Mouse (Mus musculus): ENCODE results near the gene Cd300e. TPM values are rescaled to one million over a fixed set of nuclear protein-coding genes. Genes with fewer than 3 reads are reported as not detected.

The Cd300e gene
- polyA plus RNA-seq, 1 experiment from 2014 or later, result not detected

DNA sequence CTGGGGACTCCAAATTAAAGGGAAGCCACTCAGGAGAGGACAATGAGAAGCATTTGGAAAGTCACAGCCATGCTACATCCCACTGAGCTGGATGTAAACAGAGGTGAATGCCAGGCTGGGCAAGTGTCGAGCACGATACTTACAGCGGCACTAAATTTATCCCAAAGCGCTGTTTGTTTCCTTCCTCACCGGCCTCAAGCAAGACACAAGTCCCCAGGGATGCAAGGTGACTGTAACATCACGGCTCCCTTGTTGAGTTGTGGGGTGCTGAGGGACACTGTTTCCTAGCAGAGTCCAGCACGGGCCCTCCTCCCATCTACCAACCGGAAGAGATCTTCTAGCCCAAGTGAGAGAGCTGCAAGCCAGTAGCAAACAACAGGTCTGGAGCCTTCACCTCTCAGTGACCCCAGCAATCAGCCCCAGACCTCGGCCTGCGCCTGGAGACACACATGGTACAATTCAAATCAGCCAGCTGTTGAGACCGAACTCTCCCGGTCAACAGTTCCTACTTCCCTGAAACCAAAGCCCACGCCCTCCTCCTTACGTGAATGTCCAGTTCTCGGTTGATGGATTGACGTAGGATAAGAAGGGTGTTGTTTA, 37.4 kb upstream of the Cd300e start:
- Histone ChIP-seq H3K36me3 (no peaks in the 10 kb centered on the region), H3K9me3 (no peaks in the 10 kb centered on the region), H3K27ac (replicated peaks) (no peak overlapping the region), H3K4me1 (replicated peaks) (no peaks in the 10 kb centered on the region), H3K9ac (no peak overlapping the region), H3K4me2 (no peak overlapping the region), H3K4me3 (no peak overlapping the region), H3K27me3 (no peaks in the 10 kb centered on the region)
- ATAC-seq (ENCODE audit: low FRiP score, low read depth), result no peak
- 67% methylated on average over 16 of the region's 16 CpGs for WGBS

DNA sequence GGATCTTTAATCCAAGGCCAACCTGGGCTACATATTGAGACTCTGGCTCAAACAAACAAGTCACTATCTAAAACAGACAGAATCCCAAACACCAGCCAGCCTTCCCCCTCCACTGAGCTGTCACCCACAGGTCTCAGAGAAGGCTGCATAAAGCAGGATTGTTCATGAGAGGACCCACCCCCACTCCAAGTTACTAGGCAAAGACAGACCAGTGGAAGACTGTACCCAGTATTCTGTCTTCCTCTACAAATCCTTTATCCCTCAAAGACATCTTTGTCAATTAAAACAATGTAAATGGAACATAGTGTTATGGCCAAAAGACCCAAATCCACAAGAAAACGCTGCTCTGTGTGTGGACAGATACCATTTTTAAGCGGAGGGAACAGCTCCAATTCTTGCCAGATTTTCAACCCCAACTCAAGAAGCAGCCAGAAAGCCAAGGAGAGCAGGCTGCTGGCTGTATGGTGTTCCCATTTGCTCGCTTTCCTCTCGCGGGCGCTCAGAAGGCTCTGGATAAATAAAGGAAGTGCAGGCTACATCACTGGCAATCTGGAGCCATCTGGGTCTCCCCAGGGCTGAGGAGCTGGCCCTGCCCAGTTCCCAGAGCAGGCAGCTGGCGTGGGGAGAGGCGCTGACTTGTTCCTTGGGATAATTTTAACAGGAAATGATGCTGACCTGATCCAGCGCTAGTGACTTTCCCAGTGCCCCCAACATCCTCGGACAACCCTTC, 36.4 kb upstream of the Cd300e start:
- WGBS, result 66% methylated on average over 10 of the region's 10 CpGs
- H3K9ac ChIP-seq, result no peak overlapping the region

DNA sequence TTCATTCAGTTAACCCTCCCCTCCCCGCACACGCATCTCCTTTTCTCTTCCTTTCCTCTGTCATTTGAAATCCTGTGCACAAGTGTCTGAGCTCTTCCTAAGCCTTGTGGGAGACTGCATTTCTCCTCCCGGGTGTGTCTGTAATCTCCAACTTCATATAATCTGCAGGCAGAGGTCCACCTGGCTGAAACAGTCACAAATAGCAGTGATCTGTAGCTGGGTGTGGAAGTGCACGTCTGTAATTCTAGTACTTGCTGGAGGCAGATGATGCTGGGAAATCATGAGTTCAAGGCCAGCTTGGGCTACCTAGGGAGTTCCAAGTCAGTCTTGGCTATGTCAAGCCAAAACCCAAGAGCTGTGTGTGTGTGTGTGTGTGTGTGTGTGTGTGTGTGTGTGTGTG, 30.2 kb upstream of the Cd300e start:
- no peak overlapping the region for H3K9ac ChIP-seq
- H3K4me2 ChIP-seq, result peak overlapping the region; percentile 59
- H3K36me3 ChIP-seq, result no peaks in the 10 kb centered on the region
- no peak overlapping the region for H3K27ac ChIP-seq (replicated peaks)
- H3K9me3 ChIP-seq, result no peaks in the 10 kb centered on the region
- no peak for ATAC-seq (ENCODE audit: low FRiP score, low read depth)
- peak overlapping the region; percentile 30; the same call in 1 of the 2 replicates for H3K4me3 ChIP-seq
- peaks cover 12% of the 10 kb centered on the region for H3K4me1 ChIP-seq (replicated peaks)
- 18% methylated on average over 4 of the region's 4 CpGs for WGBS
- H3K27me3 ChIP-seq, result peaks cover 31% of the 10 kb centered on the region

More for the DNA sequence above, 36.4 kb upstream of the Cd300e start:
- H3K4me1 ChIP-seq (replicated peaks), result no peaks in the 10 kb centered on the region
- ATAC-seq (ENCODE audit: low FRiP score, low read depth), result no peak
- H3K9me3 ChIP-seq, result no peaks in the 10 kb centered on the region
- no peaks in the 10 kb centered on the region for H3K36me3 ChIP-seq
- H3K27ac ChIP-seq (replicated peaks), result no peak overlapping the region
- H3K4me3 ChIP-seq, result no peak overlapping the region
- no peak overlapping the region for H3K4me2 ChIP-seq
- no peaks in the 10 kb centered on the region for H3K27me3 ChIP-seq

DNA sequence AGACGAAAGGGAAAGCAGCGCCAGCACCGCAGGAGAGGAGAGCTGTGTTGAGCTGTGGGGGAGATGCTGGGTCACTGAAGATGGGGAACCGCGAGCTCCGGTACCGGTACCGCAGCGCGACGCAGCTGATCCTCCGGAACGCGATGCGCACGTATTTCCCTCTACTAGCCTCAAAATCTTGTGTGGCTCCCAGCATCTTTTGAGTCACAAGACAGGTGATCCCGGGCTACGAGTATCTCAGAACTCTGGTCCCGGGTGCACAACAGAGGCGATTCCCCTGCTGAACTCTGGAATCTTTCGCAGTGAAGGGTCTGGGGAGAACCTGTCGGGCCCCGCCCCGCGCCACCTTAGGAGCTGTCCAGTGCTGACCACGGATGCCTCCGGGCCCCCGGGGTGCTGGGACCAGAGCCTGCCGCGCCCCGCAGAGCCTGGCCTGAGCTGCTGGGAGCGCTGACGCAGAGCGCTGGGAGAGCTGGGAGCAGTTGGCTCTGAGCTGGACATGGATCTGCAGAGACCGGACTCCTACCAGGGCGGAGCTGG, 29.5 kb upstream of the Cd300e start, which contains the start of gene Rab37:
Rab37 (plus strand) TSS at position 70 of the 540 bp plus-strand sequence.
- ATAC-seq (ENCODE audit: low FRiP score, low read depth), result no peak
- Histone ChIP-seq H3K27ac (replicated peaks) (no peak within 1 kb of the TSS), H3K9ac (peak within 1 kb of the TSS; percentile 23; the same call in 1 of the 2 replicates), H3K36me3 (no peaks in the 10 kb centered on the region), H3K9me3 (no peaks in the 10 kb centered on the region), H3K4me3 (peak within 1 kb of the TSS; percentile 30), H3K4me2 (peak within 1 kb of the TSS; percentile 59), H3K27me3 (peaks cover 31% of the 10 kb centered on the region), H3K4me1 (replicated peaks) (peaks cover 12% of the 10 kb centered on the region)
- whole genome bisulfite sequencing, result 3% methylated on average over 36 of the region's 36 CpGs

DNA sequence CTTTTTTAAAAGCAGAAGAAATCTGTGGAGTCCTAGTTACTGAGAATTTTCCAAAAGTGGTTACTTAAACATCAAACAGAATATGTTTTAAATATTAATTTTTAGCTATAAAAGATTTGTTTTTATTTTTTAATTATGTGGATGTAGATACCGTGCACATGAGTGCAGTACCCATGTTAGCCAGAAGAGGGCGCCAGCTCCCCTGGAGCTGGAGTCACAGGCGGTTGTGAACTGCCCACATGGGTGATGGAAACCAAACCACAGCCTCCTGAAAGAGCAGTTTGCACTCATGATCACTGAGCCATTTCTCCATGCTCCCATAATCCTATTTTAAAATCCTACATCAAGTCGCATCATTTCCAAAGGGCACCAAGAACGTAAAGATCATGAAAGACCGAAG, 27.9 kb upstream of the Cd300e start:
- H3K4me1 ChIP-seq (replicated peaks), result peaks cover 15% of the 10 kb centered on the region
- no peak overlapping the region for H3K4me2 ChIP-seq
- ATAC-seq (ENCODE audit: low FRiP score, low read depth), result no peak
- H3K27me3 ChIP-seq, result peaks cover 31% of the 10 kb centered on the region
- no peaks in the 10 kb centered on the region for H3K36me3 ChIP-seq
- 68% methylated on average over 6 of the region's 6 CpGs for WGBS
- H3K9ac ChIP-seq, result no peak overlapping the region
- H3K9me3 ChIP-seq, result no peaks in the 10 kb centered on the region
- H3K27ac ChIP-seq (replicated peaks), result no peak overlapping the region
- H3K4me3 ChIP-seq, result no peak overlapping the region

DNA sequence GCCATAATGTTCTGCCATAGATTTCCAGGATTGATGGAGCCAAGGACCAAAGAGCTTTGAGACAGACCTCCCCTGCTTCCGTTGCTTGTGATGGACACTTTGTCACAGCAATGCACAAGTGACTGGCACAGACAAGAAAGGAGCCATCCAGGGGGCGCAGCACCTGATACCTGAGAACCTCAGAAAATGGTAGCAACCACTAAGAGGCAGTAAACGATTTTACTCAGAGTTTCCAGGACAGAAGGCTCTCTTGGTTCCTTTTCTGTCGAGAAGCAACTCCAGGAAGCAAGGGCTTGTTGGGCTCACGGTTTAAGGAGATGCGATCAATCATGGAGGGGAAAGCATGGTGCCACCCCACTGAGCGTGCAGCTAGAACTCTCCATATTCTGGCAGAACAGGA, 24.2 kb upstream of the Cd300e start:
- no peaks in the 10 kb centered on the region for H3K9me3 ChIP-seq
- no peak overlapping the region for H3K9ac ChIP-seq
- H3K4me2 ChIP-seq, result no peak overlapping the region
- no peak for ATAC-seq (ENCODE audit: low FRiP score, low read depth)
- H3K27ac ChIP-seq (replicated peaks), result no peak overlapping the region
- peaks cover 17% of the 10 kb centered on the region for H3K4me1 ChIP-seq (replicated peaks)
- 71% methylated on average over 7 of the region's 7 CpGs for WGBS
- H3K4me3 ChIP-seq, result no peak overlapping the region
- H3K27me3 ChIP-seq, result peaks cover 13% of the 10 kb centered on the region
- no peaks in the 10 kb centered on the region for H3K36me3 ChIP-seq

DNA sequence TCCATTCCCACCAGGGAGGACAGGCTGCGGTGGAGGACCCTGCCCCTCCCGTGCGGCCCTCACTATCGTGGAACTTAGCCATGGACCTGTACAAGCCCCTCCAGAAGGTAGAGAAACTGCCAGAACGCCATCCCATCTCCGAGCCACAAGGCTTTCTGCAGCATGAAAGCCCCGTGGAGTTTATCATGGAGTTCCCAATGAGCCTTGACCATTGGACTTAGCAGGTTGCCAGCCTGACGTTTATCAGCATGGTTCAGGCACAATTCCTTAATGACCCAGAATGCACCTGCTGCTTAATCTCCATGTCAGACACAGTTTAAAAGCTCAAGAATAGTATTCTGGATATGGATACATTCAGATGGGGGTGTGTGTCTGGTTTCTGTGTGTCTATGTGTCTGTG, 23.1 kb upstream of the Cd300e start:
- no peak overlapping the region for H3K27ac ChIP-seq (replicated peaks)
- H3K9ac ChIP-seq, result no peak overlapping the region
- no peaks in the 10 kb centered on the region for H3K9me3 ChIP-seq
- no peak for ATAC-seq (ENCODE audit: low FRiP score, low read depth)
- H3K4me2 ChIP-seq, result no peak overlapping the region
- H3K4me1 ChIP-seq (replicated peaks), result peaks cover 14% of the 10 kb centered on the region
- peaks cover 2% of the 10 kb centered on the region for H3K27me3 ChIP-seq
- H3K4me3 ChIP-seq, result no peak overlapping the region
- WGBS, result 33% methylated on average over 8 of the region's 8 CpGs
- H3K36me3 ChIP-seq, result no peaks in the 10 kb centered on the region

DNA sequence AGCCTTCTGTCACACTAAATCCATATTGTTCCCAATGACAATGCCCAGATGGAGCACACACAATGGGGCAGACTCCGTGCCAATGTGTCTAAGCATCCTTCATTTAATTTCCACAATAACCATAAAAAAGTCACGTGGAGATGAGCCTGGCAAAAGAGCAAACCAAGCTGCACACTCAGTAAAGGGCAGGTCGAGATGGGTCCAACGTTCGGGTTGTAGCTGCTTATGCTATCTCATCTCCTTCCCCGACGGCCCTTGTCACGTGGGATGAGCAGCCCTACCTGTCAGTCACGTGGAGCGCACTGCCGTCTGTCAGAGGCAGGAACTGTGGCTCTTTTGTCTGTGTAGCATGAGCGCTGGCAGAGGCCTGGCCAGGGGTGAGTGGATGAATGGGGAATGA, 22.6 kb upstream of the Cd300e start:
- Histone ChIP-seq H3K4me2 (no peak overlapping the region), H3K36me3 (no peaks in the 10 kb centered on the region), H3K27me3 (no peaks in the 10 kb centered on the region; the same call in 1 of the 2 replicates), H3K9me3 (no peaks in the 10 kb centered on the region), H3K4me3 (no peak overlapping the region), H3K9ac (no peak overlapping the region), H3K4me1 (replicated peaks) (peaks cover 14% of the 10 kb centered on the region), H3K27ac (replicated peaks) (no peak overlapping the region)
- 16% methylated on average over 12 of the region's 12 CpGs for WGBS
- no peak for ATAC-seq (ENCODE audit: low FRiP score, low read depth)

DNA sequence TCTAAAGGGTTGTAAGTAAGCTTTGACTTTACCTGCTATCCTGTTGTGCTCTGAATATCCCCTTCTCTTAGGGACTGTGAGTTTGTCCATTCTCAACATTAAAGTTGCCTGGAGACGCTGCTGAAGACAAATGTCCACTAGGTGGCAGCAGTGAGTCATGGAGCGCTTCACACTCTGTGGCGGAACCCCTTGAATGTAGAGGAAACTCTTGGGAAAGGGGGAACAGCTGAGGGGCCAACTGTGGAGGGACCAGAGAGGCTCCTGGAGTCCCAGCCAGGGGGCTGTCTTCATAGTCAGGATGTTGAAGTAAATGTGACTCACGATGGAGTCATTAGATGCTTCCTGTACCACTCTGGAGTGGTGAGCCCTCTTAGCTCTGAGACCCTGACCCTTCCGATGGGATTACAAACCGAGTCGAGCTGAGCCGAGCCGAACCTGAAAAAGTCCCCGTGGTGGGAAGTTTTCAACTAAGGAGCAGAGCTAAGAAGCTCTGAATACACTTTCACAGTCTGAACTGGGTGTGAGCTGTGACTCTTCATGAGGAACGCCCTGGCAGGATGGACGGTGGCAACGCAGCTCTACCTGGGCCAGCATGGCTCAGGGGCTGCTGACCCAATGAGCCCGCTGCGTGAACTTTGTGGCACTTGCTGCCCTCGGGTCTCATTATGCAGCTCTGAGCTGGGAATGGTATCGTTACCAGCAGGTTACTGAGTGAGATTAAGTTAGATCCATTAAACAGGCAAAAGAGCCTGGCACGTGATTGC, 21.6 kb upstream of the Cd300e start:
- Histone ChIP-seq H3K9me3 (no peaks in the 10 kb centered on the region), H3K27me3 (no peaks in the 10 kb centered on the region; the same call in 1 of the 2 replicates), H3K36me3 (no peaks in the 10 kb centered on the region), H3K4me3 (no peak overlapping the region), H3K9ac (no peak overlapping the region), H3K27ac (replicated peaks) (no peak overlapping the region), H3K4me1 (replicated peaks) (peaks cover 14% of the 10 kb centered on the region), H3K4me2 (no peak overlapping the region)
- ATAC-seq (ENCODE audit: low FRiP score, low read depth), result peak; percentile 48
- WGBS, result 41% methylated on average over 18 of the region's 18 CpGs

DNA sequence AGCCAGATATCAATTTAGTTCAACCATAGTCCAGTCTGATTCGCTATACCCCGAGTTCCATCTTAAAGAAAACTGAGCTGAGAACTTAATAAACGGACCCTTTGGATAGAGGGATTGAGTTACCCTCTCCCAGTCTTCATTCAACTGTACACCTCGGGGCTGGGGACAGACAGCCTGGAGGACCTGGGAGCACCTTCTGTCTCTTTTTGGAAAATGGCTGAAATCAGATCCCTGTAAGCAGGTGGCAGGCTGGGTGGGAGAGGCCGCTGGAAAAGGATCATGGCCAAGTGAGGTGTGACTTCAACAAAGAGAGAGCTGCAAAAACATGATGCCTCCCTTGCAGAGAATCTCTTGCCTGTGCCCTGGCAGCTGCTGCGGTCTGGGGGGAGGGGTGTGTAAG, 20.2 kb upstream of the Cd300e start:
- WGBS, result 82% methylated on average over 6 of the region's 6 CpGs
- no peak overlapping the region for H3K9ac ChIP-seq
- no peaks in the 10 kb centered on the region for H3K36me3 ChIP-seq
- no peak overlapping the region for H3K4me2 ChIP-seq
- H3K4me3 ChIP-seq, result no peak overlapping the region
- H3K4me1 ChIP-seq (replicated peaks), result peaks cover 14% of the 10 kb centered on the region
- no peak for ATAC-seq (ENCODE audit: low FRiP score, low read depth)
- H3K27ac ChIP-seq (replicated peaks), result no peak overlapping the region
- H3K9me3 ChIP-seq, result no peaks in the 10 kb centered on the region
- no peaks in the 10 kb centered on the region; the same call in 1 of the 2 replicates for H3K27me3 ChIP-seq

DNA sequence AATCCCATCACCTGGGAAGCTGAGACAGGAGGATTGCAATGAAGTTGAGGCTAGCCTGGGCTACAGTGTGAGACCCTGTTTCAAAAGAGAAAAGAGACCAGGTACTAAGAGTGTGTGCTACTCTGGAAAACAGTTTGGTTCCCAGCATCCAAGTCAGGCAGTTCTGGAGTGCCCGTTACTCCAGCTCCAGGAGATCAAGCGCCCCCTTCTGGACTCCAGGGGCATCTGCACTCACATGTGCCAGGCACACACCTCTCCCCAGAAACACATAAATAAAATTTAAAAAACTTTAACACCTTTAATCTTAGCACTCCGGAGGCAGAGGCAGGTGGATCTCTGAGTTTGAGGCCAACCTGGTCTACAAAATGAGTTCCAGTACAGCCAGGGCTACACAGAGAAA, 19.4 kb upstream of the Cd300e start:
- ATAC-seq (ENCODE audit: low FRiP score, low read depth), result no peak
- H3K4me2 ChIP-seq, result no peak overlapping the region
- H3K9me3 ChIP-seq, result no peaks in the 10 kb centered on the region
- 64% methylated on average over 3 of the region's 3 CpGs for WGBS
- no peak overlapping the region for H3K9ac ChIP-seq
- H3K27ac ChIP-seq (replicated peaks), result no peak overlapping the region
- no peak overlapping the region for H3K4me3 ChIP-seq
- H3K4me1 ChIP-seq (replicated peaks), result peaks cover 14% of the 10 kb centered on the region
- H3K36me3 ChIP-seq, result no peaks in the 10 kb centered on the region
- H3K27me3 ChIP-seq, result no peaks in the 10 kb centered on the region; the same call in 1 of the 2 replicates

DNA sequence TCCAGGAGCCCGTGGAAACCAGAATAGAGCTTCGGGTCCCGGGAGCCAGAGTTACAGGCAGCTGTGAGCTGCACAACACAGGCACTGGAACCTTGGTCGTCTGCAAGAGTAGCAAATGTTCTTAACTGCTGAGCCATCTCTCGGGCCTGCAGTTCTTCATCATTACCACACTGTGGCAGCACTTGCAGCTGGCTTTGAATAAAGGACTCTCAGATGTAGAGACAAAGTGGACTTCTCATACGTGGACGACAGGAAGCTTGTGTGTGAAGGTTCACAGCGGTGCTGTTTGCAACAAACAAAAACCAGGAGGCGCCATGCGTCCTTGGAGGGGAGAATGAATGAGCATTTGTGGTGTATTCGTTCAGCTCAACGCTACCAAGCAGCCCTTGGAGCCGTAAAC, 18.9 kb upstream of the Cd300e start:
- no peak for ATAC-seq (ENCODE audit: low FRiP score, low read depth)
- no peaks in the 10 kb centered on the region; the same call in 1 of the 2 replicates for H3K27me3 ChIP-seq
- no peak overlapping the region for H3K4me3 ChIP-seq
- peaks cover 14% of the 10 kb centered on the region for H3K4me1 ChIP-seq (replicated peaks)
- H3K4me2 ChIP-seq, result no peak overlapping the region
- no peaks in the 10 kb centered on the region for H3K36me3 ChIP-seq
- no peaks in the 10 kb centered on the region for H3K9me3 ChIP-seq
- no peak overlapping the region for H3K27ac ChIP-seq (replicated peaks)
- 37% methylated on average over 13 of the region's 13 CpGs for WGBS
- no peak overlapping the region for H3K9ac ChIP-seq

All from hindbrain, embryonic 15.5 days (tissue).